Mouse (Mus musculus): Measurements from ENCODE around the gene Ackr4. TPM values are rescaled to one million over a fixed set of nuclear protein-coding genes. Genes with fewer than 3 reads are reported as not detected.

Gene Ackr4
- polyA plus RNA-seq, 1 experiment, result 7.7 TPM

GRCm38 (mm10) chr9:104098256-104098655, 28.5 kb downstream of the Ackr4 start:
- Histone ChIP-seq H3K9ac (ENCODE audit: low read depth, poor library complexity, severe bottlenecking) (no peak overlapping the region), H3K4me1 (ENCODE audit: control insufficient read depth, insufficient read depth, low read length) (peaks cover 10% of the 10 kb centered on the region), H3K4me3 (ENCODE audit: low read depth, low read length) (no peak overlapping the region), H3K27ac (ENCODE audit: insufficient read depth, low read length) (no peak overlapping the region), H3K27me3 (ENCODE audit: control insufficient read depth, insufficient read depth, low read length, poor library complexity, severe bottlenecking) (no peaks in the 10 kb centered on the region), H3K9me3 (replicated peaks; ENCODE audit: control insufficient read depth, insufficient read depth, low read length, poor library complexity, severe bottlenecking) (no peaks in the 10 kb centered on the region), H3K36me3 (ENCODE audit: control insufficient read depth, insufficient read depth, low read length, poor library complexity, severe bottlenecking) (no peaks in the 10 kb centered on the region)
- TF ChIP-seq CTCF (IDR thresholded peaks at IDR 0.05; ENCODE audit: low read depth, low read length), result no peak
- no peak for TF ChIP-seq POLR2A (IDR thresholded peaks at IDR 0.05; ENCODE audit: insufficient read depth, low read length)
- TF ChIP-seq EP300 (IDR thresholded peaks at IDR 0.05; ENCODE audit: insufficient read depth, low read depth, low read length), result no peak

GRCm38 (mm10) chr9:104092945-104093344, 33.8 kb downstream of the Ackr4 start:
- H3K27ac ChIP-seq (ENCODE audit: insufficient read depth, low read length), result no peak overlapping the region
- no peaks in the 10 kb centered on the region for H3K9me3 ChIP-seq (replicated peaks; ENCODE audit: control insufficient read depth, insufficient read depth, low read length, poor library complexity, severe bottlenecking)
- H3K27me3 ChIP-seq (ENCODE audit: control insufficient read depth, insufficient read depth, low read length, poor library complexity, severe bottlenecking), result no peaks in the 10 kb centered on the region
- no peaks in the 10 kb centered on the region for H3K36me3 ChIP-seq (ENCODE audit: control insufficient read depth, insufficient read depth, low read length, poor library complexity, severe bottlenecking)
- TF ChIP-seq POLR2A (IDR thresholded peaks at IDR 0.05; ENCODE audit: insufficient read depth, low read length) (no peak), EP300 (IDR thresholded peaks at IDR 0.05; ENCODE audit: insufficient read depth, low read depth, low read length) (no peak), CTCF (IDR thresholded peaks at IDR 0.05; ENCODE audit: low read depth, low read length) (no peak)
- H3K4me3 ChIP-seq (ENCODE audit: low read depth, low read length), result no peak overlapping the region
- H3K4me1 ChIP-seq (ENCODE audit: control insufficient read depth, insufficient read depth, low read length), result no peaks in the 10 kb centered on the region
- no peak overlapping the region for H3K9ac ChIP-seq (ENCODE audit: low read depth, poor library complexity, severe bottlenecking)

GRCm38 (mm10) chr9:104088555-104088954, 38.2 kb downstream of the Ackr4 start:
- Histone ChIP-seq H3K27me3 (ENCODE audit: control insufficient read depth, insufficient read depth, low read length, poor library complexity, severe bottlenecking) (no peaks in the 10 kb centered on the region), H3K4me1 (ENCODE audit: control insufficient read depth, insufficient read depth, low read length) (peaks cover 7% of the 10 kb centered on the region), H3K27ac (ENCODE audit: insufficient read depth, low read length) (no peak overlapping the region), H3K36me3 (ENCODE audit: control insufficient read depth, insufficient read depth, low read length, poor library complexity, severe bottlenecking) (no peaks in the 10 kb centered on the region; the same call in 1 of the 2 replicates), H3K4me3 (ENCODE audit: low read depth, low read length) (no peak overlapping the region), H3K9me3 (replicated peaks; ENCODE audit: control insufficient read depth, insufficient read depth, low read length, poor library complexity, severe bottlenecking) (no peaks in the 10 kb centered on the region), H3K9ac (ENCODE audit: low read depth, poor library complexity, severe bottlenecking) (no peak overlapping the region)
- TF ChIP-seq POLR2A (IDR thresholded peaks at IDR 0.05; ENCODE audit: insufficient read depth, low read length), result no peak
- no peak for TF ChIP-seq CTCF (IDR thresholded peaks at IDR 0.05; ENCODE audit: low read depth, low read length)
- TF ChIP-seq EP300 (IDR thresholded peaks at IDR 0.05; ENCODE audit: insufficient read depth, low read depth, low read length), result no peak

GRCm38 (mm10) chr9:104085730-104086429, 40.9 kb downstream of the Ackr4 start:
- peaks cover 7% of the 10 kb centered on the region for H3K4me1 ChIP-seq (ENCODE audit: control insufficient read depth, insufficient read depth, low read length)
- H3K9me3 ChIP-seq (replicated peaks; ENCODE audit: control insufficient read depth, insufficient read depth, low read length, poor library complexity, severe bottlenecking), result no peaks in the 10 kb centered on the region
- H3K36me3 ChIP-seq (ENCODE audit: control insufficient read depth, insufficient read depth, low read length, poor library complexity, severe bottlenecking), result no peaks in the 10 kb centered on the region; the same call in 1 of the 2 replicates
- H3K4me3 ChIP-seq (ENCODE audit: low read depth, low read length), result no peak overlapping the region
- TF ChIP-seq CTCF (IDR thresholded peaks at IDR 0.05; ENCODE audit: low read depth, low read length), result no peak
- TF ChIP-seq EP300 (IDR thresholded peaks at IDR 0.05; ENCODE audit: insufficient read depth, low read depth, low read length), result peak; percentile 61; the same call in 1 of the 2 replicates
- peak overlapping the region; percentile 78 for H3K27ac ChIP-seq (ENCODE audit: insufficient read depth, low read length)
- H3K9ac ChIP-seq (ENCODE audit: low read depth, poor library complexity, severe bottlenecking), result no peak overlapping the region
- H3K27me3 ChIP-seq (ENCODE audit: control insufficient read depth, insufficient read depth, low read length, poor library complexity, severe bottlenecking), result no peaks in the 10 kb centered on the region

- Histone ChIP-seq H3K4me1 (ENCODE audit: control insufficient read depth, insufficient read depth, low read length) (no peaks in the 10 kb centered on the region), H3K27me3 (ENCODE audit: control insufficient read depth, insufficient read depth, low read length, poor library complexity, severe bottlenecking) (no peaks in the 10 kb centered on the region), H3K36me3 (ENCODE audit: control insufficient read depth, insufficient read depth, low read length, poor library complexity, severe bottlenecking) (no peaks in the 10 kb centered on the region; the same call in 1 of the 2 replicates), H3K4me3 (ENCODE audit: low read depth, low read length) (no peak overlapping the region), H3K9me3 (replicated peaks; ENCODE audit: control insufficient read depth, insufficient read depth, low read length, poor library complexity, severe bottlenecking) (no peaks in the 10 kb centered on the region), H3K27ac (ENCODE audit: insufficient read depth, low read length) (no peak overlapping the region), H3K9ac (ENCODE audit: low read depth, poor library complexity, severe bottlenecking) (no peak overlapping the region)
- TF ChIP-seq EP300 (IDR thresholded peaks at IDR 0.05; ENCODE audit: insufficient read depth, low read depth, low read length) (no peak), POLR2A (IDR thresholded peaks at IDR 0.05; ENCODE audit: insufficient read depth, low read length) (no peak)
These were observed 46.7 kb downstream of the Ackr4 start for GRCm38 (mm10) chr9:104080038-104080437.

GRCm38 (mm10) chr9:104079379-104079778, 47.4 kb downstream of the Ackr4 start:
- H3K9me3 ChIP-seq (replicated peaks; ENCODE audit: control insufficient read depth, insufficient read depth, low read length, poor library complexity, severe bottlenecking), result no peaks in the 10 kb centered on the region
- H3K36me3 ChIP-seq (ENCODE audit: control insufficient read depth, insufficient read depth, low read length, poor library complexity, severe bottlenecking), result no peaks in the 10 kb centered on the region; the same call in 1 of the 2 replicates
- no peaks in the 10 kb centered on the region for H3K27me3 ChIP-seq (ENCODE audit: control insufficient read depth, insufficient read depth, low read length, poor library complexity, severe bottlenecking)
- TF ChIP-seq EP300 (IDR thresholded peaks at IDR 0.05; ENCODE audit: insufficient read depth, low read depth, low read length), result no peak
- TF ChIP-seq CTCF (IDR thresholded peaks at IDR 0.05; ENCODE audit: low read depth, low read length), result peak; percentile 75
- no peak for TF ChIP-seq POLR2A (IDR thresholded peaks at IDR 0.05; ENCODE audit: insufficient read depth, low read length)
- H3K4me1 ChIP-seq (ENCODE audit: control insufficient read depth, insufficient read depth, low read length), result no peaks in the 10 kb centered on the region
- H3K9ac ChIP-seq (ENCODE audit: low read depth, poor library complexity, severe bottlenecking), result no peak overlapping the region
- H3K27ac ChIP-seq (ENCODE audit: insufficient read depth, low read length), result no peak overlapping the region
- H3K4me3 ChIP-seq (ENCODE audit: low read depth, low read length), result no peak overlapping the region
